Mouse (Mus musculus) brain, adult 2 months (tissue): ENCODE results near the gene Ift27.

Experiments
- DNase-seq: peaks from one replicate; pipeline ENCODE4 v3.0.0; 2011; ENCODE audit warnings: low read depth, low spot score

The Ift27 gene

DNA sequence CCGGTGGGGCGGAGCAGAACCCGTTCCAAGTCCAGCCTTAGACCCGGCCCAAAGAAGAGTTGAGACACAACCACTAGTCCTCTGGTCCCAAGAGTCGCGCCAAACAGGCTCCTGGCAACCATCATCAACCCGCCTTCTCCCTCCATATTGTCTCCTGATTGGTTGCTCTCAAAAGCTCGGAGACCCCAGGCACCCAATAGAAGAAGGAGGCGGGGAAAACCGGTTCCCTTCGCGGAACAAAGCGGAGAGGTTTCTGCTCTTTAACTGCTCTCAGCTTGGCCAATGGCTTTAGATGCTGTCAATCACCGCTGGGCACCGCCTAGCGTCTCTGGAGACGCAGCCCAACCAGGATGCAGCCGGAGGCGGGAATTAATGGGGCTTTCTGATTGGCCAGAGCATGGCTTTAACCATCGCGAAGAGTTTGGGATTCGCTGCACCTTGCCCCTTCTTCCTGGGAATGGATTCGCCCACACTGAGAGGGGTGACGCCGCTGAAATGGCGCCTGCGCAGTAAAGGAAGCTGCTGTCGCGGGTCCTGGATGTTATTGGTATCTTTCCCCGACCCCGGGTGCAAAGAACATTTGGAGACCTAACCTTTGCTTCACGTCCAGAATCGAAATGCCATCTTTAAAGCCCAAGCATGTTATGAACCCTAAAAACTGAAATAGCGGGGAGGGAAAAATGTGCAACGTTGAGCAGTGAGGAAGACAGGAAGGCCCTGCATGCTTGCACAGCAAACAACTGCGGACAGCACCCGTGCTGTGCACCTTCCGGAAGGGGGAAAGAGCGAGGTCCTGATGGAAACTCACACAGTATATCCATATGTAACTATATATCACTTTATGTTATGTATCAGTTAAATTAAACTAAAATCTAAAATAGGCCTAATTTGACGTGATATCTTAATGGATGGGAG lies at the start of gene Ift27:
Ift27 (minus strand) TSS at position 136 of the 915 bp plus-strand sequence.
- peak; percentile 100 for DNase-seq

DNA sequence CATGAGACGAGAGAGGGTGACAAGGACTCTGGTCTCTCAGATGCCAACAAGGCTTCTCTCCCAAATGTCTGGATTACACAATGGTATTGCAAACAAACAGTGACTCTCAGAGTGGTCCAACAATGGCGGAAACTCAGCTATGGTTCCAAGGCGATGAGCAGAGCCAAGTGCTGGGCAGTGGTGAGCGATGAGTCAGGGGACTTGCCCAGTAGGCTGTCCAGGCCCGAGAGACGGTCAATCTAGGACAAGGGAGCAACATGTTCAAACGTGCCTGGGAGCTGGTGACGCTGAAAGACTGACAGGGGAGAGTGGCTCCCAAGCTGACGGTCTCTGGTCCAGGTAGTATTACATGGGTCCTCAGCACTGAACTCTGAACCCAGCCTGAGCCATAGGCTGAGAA lies 41.4 kb upstream of the Ift27 start:
- no peak for DNase-seq

DNA sequence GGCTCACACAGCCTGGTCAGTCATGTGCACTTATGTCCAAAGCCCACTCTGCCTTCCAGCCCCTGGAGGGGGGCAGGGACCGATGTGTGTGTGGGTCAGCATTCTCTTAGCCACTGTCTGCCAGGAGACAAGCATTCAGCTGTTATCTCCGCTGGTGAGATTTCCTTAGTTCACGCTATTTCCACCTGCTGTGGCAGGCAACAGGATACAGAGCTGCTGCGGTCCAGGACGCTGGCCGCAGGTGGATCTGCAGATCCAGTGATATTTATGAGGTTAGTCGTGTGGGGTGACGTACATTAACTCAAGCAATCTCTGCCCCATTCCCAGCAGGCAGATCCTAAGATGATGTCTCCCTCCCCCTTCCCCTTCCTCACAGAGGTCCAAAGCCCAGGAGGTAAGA lies 37.5 kb upstream of the Ift27 start:
- no peak for DNase-seq

DNA sequence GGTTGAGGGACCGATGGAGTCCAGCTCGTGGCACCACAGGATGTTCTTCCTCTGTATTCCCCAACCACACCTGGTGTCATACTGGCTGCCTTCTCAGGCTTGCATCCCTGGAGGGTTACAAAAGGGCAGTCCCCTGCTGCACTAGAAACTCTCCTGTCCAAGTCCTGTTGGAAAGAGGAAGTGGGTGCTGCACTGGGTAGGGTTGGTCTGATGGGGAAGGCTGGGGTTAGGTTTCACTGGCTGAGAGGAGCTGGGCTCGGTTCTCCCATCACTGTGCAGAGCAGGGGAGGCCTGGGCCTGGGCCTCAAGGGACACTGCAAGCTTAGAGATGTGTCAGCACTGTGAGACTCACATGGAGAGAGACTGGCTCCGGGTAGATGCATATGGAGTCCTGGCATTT lies 36.3 kb upstream of the Ift27 start:
- no peak for DNase-seq

DNA sequence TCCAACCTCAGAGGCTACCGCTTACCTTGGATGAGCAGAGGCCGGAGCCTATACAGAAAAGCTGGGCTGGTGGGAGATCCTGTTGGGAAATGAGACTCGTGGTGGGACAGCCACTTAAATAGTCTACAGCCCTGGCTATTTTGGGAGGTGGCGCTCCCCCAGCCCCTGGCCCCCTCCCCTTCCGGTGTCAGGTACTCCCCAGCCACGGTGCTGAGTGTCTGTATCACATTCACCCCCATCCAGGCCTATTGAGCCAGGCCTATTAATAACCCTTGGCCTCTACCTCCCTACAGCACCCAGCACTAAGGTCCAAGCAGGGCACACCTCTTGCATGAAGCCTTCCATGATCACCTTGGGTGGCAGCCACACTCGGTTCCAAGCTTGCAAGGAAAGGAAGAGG lies 32.4 kb upstream of the Ift27 start, which contains the start of gene Pvalb:
Pvalb (minus strand) TSS at position 89 of the 400 bp plus-strand sequence.
- DNase-seq, result no peak

DNA sequence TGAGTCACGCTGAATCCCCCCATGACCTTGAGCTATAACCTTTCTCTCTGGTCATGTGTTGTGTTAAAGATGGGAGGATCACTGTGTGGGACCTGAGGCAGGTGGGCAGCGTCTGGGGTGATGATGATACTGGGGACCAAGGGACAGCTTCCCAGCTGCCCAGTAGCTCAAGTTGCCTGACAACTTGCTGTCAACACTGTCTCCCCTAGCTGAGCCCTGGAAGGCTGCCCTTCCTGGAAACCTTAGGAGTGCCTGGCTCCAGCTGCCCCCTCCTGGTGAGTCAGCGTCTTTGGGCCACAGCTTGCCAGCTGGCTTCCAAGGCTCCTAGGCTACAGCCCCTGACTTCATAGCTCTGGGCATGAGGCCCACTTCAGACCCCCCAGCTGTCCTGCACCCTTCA lies 31.3 kb upstream of the Ift27 start:
- DNase-seq, result peak; percentile 52

DNA sequence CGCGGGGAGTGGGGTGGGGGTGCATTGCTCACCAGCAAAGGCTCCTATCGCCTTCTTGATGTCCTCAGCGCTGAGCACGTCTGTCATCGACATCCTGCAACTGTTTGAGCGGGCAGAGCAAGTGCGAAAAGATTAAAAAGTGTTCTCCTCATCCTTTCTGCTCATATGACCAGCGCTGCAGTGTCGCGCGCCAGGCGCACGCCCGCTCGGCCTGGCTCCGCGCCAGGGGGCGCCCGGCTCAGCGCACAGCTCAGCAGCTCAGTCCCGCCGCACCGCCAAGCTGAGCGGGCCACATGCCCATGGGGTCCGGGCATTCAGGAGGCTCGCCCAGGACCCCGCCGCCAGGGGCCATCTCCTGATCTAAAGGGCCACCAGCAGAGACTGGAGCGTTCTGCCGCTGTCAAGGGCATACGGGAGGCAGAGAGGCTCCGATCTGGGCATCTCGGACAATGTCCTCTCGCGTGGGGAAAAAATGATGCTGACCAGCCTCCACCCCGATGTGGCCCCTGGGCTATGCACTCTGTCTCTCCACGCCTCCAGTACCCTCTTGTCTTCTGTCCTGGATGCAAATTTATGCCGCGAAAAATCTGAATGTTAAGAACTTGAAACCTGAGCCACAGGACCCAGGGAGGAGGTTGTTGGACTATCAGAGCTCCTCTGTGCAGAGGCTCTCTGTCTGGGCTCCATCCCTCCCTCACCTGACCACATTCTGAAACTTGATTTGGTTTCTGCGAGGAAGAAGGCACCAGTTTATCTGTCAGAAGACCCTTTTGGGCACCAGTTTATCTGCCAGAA lies 30.3 kb upstream of the Ift27 start:
- DNase-seq, result peak; percentile 62

DNA sequence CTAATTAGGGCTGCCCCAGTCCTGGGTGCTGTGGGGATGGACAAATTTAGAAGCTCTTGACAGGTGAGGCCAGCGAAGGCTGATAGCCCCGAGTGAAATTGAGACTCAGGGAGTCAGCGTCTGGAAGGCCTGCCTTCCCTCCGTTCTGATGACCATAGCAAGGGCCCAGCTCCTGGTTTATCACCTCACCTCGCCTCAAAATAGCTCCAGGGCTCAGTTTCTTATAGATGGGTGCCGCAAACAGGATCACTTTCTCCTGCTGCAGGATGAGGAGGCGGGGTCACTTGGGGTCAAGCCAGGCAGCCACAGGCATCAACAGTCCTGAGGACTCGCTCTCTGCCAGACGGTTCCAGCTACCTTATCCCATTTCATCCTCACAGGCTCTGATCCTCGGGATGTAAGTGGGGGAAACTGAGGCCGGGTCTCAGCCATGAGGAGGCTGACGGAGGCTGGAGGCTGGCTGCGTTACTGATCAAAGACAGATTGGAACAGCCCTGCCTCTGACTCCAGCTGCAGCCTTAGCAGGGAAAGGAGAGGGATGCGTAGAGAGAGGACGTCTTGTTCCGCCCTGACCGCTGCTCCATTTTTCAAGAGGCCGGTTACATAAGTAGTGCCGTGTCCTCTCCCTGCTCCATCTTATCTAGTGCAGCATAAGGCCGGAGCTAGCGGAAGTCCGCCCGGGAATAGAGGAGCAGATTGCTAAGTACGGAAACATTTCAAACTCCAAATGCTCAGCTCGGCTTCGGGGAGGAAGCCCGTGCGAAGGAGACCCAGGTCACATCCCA lies 21.4 kb upstream of the Ift27 start:
- peak; percentile 75 for DNase-seq

DNA sequence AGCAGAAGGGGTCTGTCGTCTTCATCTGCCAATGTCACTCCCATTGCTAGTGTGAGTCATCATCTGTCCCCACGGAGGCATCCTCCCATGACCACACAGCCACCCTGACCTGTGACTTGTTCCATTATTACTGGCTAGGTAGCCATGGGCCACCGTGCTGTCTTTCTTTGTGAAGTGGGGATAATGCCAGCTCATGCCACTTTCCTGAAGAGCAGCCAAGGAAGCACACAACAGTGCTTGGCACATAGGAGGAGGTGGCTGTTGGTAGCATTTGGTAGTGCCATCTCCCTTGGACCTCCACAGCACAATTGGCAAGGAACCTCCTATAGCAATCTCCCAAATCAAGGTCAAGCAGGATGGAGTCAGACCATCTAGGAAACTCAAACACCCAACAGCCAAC lies 20.4 kb upstream of the Ift27 start:
- DNase-seq, result no peak

DNA sequence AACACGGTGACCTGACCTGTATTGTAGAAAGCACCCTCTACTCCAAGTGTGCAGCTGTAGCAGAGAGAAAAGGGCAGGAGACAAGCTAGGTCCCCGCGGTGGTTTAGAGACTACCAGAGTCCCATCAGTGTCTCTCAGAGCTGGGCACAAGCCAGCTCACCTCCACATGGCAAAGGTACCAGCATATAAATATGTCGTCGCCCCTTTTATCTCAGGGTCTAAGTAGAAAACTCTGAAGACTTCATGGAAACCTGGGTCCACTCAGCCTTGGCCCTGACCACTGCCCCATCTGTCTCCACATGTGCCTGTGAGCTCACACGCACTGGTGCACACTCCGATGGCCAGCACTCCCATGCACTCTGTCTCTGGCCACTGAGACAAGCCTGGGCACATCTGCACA lies 15.7 kb upstream of the Ift27 start:
- DNase-seq, result no peak

DNA sequence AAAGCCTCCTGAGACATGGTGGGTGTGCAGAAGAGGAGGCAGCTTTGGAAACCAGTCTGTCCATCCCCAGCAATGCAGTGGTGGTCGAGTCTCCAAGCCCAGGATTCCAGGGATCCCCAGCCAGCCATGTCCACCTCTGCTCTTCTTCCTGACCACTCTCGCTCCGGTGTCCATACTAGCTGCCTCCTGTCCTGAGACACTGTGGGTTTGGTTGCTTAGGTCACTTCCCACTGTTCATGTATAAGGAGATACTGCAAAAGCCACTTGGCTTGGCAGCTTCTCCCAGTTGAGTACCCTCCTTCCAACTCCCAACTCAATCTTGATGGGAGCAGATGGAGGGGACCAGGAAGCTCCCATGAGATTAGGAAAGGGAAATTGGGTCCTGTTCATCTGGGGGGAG lies 14.6 kb upstream of the Ift27 start:
- no peak for DNase-seq

DNA sequence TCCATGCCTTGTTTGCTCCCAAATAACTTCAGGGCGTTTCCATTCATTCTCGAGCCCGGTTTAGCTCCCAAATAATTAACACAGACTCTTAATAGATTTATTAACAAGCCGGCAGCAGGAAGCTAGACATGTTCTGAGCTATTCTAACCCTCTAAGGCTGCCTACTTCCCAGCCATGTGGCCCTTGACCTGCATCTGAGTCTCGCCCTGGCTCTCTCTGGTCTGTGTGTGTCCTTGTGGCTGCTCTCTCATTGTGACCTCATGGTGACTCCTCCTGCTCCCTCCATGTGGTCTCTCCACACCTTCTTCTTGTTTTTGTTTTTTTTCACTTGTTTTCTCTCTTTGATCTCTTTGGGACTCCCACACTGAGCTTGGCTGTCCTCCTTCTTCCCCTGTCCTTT lies 13.0 kb upstream of the Ift27 start:
- no peak for DNase-seq

DNA sequence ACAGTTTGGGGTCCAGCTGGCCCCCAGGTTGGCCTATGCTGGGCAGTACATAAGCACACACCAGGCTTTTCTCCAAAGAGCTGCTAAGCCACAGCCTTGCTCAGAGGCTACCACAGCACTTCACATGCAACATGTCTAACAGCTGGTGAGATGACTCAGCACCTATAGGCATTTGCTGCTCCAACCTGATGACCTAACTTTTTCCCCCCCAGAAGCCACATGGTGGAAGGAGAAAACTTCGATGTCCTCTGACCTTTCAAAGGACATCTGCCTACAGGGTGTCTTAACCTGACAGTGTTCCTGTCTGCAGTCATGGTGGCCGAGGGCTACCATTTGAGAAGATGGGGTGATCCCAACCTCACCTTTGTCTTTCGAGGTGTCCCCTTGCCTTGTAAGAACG lies 11.7 kb upstream of the Ift27 start:
- DNase-seq, result no peak

DNA sequence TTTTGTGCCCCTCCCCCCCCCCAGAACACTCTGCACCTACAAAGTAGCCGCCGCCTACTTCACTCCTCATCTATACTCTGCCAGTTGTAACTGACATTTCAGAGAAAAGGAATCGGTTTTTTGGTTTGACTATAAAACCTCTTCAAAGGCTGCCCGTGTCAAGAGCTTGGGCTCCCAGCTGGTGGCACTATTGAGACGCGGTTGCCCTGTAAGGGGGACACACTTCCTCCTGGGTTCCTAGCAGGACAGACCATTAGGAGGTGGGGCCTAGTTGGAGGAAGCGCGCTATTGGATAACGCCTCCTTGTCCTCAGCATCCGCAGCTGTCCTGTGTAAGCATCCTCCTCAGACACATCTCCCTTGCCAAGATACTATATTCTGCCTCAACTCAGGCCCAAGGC lies 10.9 kb upstream of the Ift27 start:
- DNase-seq, result peak; percentile 84

DNA sequence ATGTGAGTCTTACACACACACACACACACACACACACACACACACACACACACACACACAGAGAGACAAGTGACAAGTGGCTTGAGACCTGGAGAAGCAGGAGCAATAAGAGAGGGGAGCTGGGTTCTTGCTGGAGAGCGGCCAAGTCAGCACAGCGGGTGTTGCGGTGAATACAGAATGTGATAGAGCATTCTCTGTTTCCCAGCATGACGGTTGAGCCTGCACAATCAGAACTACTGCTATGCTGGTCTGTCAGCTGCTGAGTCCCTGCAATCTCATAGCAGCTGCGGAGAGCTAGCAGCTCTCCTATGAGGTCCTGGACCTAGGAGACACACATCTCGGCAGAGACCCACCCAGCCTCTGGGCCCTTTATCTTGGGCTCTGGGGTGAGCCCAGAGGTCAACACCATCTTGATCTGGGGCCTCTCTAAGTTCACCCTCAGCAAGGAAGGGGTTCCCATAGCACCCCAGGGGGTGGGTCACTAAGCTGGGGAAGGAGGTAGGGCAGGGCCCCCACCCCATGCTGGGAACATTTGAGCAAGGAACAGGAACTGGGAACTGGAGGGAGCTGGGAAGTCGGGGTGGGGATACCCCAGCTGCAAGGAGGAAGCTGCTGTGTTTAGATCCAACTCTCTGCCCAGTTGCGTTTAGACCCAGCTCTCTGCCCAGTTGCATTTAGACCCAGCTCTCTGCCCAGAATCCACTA lies 7.9 kb upstream of the Ift27 start:
- DNase-seq, result peak; percentile 65

DNA sequence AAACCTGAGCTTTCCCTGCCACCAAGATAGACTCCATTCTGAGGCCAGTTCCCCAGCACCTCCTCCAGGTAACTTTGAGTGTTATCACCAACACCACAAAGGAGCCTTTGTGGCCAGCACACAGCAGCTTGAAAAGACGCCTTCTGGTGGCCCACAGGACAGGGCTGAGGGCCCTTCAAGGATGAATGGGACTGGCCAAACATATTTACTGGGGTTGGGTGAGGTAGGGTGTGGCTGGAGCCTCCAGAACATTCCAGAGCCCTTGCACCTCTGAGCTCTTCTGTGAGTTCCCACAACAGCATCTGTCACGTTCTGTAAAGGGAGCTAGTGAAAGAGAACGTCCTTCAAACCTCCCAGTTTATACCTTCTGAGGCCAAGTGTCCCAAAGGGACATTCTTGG lies 5.9 kb upstream of the Ift27 start:
- no peak for DNase-seq

DNA sequence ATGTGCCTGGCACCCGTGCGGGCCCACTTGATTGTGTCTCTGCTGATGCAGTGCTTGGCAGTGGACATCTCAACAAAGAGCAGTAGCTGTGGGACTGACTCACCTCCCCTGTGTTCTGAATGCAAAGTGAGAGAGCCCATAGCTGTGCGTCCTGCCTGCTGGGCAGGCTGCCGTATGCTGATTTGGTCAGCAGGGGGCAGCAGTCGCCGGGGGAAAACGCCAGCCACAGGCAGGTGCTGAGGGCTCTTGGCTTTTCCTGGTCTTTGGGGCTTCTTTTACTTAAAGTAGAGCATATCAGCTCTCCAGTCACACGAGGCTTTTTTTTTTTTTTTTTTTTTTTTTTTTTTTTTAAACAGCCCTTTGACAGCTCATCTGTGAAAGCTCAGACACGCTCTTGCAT lies 4.5 kb upstream of the Ift27 start:
- DNase-seq, result peak; percentile 85

DNA sequence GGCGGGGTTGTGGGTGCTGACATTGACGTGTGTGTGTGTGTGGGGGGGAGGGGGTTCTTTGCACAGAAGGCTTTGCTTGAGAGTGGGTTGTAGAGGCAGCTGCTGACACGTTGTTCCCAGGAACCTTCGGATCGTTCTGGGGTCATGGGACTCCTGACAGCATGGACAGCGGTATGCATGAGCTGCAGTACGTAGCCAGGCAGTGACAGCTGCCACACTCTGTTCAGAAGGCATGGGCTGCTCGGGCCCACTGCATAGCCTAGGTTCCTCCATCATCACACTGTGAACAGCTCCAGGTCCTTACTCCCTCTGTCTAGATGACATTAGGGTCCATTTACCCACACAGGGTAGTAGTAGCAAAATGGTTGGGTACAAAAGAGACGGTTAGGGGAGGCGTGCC lies 3.4 kb upstream of the Ift27 start:
- no peak for DNase-seq

DNA sequence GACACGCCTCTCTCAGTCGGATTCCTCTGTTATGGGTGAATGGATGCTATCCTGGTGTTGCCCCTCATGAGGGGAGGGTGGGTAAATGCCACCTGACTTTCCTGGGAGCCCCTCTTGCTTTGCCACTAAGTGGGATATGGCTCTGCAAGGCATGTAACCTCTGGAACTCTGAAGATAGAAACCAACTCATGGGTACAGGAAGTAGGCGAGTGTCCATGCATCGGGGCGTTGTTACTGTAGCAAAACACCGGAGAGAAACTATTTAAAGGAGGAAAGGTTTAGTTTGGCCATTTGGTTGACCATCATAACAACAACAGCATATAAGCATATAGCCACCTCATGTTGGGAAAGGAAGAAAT lies 959 bp upstream of the Ift27 start:
- DNase-seq, result no peak

DNA sequence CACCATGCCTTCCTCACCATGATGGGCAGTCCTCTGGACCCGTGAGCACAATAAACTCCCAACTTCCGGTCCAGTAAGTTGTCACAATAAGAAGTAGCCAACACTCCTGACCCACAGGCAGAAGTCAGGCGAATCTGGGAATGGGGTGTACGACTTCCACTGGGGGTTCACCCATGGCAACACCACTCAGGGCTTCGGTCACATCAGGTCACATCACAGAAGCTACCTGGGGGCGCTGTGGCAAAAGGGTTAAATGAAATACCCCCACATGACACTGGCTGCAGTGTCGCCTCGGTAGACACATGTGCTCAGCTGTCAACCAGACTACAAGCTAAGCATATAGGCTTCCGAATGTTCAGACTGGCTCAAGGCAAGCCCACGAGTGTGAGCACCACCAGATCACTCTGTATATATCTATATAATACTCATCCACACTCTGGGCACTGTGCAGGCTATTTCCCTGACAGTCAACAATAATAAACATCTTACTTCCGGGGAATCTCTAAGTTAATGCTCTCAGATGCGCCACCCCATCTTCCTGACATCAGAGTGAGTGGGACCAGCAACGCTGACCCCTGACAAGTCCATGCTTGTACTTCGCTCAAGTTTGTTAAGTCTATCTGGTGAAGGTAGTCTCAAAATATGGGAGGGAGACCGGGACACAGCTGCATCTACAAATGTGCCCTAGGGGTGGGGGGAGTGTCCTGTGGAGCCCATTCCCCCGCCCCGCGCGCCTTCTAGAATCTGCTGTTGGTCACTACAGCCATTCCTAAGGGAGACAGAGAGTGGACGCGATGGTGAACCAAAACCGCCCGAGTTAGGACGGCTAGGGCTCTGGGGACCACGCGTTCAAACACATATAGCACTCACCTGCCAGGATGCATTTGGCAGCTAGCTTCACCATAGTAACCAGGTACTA lies 749 bp downstream of the Ift27 start:
- no peak for DNase-seq
